Mouse (Mus musculus) hindbrain, embryonic 10.5 days (tissue): Measurements from ENCODE around the gene Gm10490. TPM values are rescaled to one million over a fixed set of nuclear protein-coding genes. Genes with fewer than 3 reads are reported as not detected.
"Not testable (repeated sequence)": the region's sequence is repeated elsewhere in the genome, so short reads cannot be mapped to it uniquely, and the experiment has no call there.

Experiments
- DNase-seq: peaks from one replicate; pipeline ENCODE4 v3.0.0-alpha.2; 2017; ENCODE audit warnings: low spot score
- H3K27ac ChIP-seq: fragments of 300-500 bp; sonication (generic); 2 replicates; pipeline ENCODE4 v1.5.1; 2016; ENCODE audit warnings: mild to moderate bottlenecking, moderate library complexity
- H3K27me3 ChIP-seq: fragments of 300-500 bp; sonication (generic); 2 replicates; pipeline ENCODE4 v1.6.1; 2016; ENCODE audit warnings: mild to moderate bottlenecking; ENCODE audit not compliant: poor library complexity, insufficient read depth, severe bottlenecking
- H3K36me3 ChIP-seq: fragments of 300-500 bp; sonication (generic); 2 replicates; pipeline ENCODE4 v1.6.1; 2016; ENCODE audit warnings: mild to moderate bottlenecking, moderate library complexity
- H3K4me1 ChIP-seq: fragments of 300-500 bp; sonication (generic); replicated peaks from 2 replicates; pipeline ENCODE4 v1.6.1; 2016; ENCODE audit warnings: mild to moderate bottlenecking
- H3K4me3 ChIP-seq: fragments of 300-500 bp; sonication (generic); 2 replicates; pipeline ENCODE4 v1.5.1; 2016; ENCODE audit warnings: mild to moderate bottlenecking, moderate library complexity
- H3K9me3 ChIP-seq: fragments of 300-500 bp; sonication (generic); 2 replicates; pipeline ENCODE4 v1.6.1; 2016; ENCODE audit warnings: mild to moderate bottlenecking, moderate library complexity
- WGBS: fragments of 180-500 bp; shearing (Covaris S2); methylation state at CpG from one replicate; pipeline ENCODE4 v1.1.7; 2016; 5-methylcytosine and 5-hydroxymethylcytosine counted together
- polyA plus RNA-seq: library from polyadenylated mRNA; unstranded; fragments of >200 nt; fragmentation: Nextera tagmentation; extraction: Ambion mirVana; gene quantifications from 2 replicates; pipeline ENCODE4 v1.2.1, GENCODE M21; 2016

Gene Gm10490
- polyA plus RNA-seq, 1 experiment from 2014 or later, result not detected

- WGBS, result 18% methylated on average over 62 of the region's 62 CpGs
- Histone ChIP-seq H3K27ac (peak within 1 kb of the TSS; percentile 89), H3K27me3 (no peaks in the 10 kb centered on the region), H3K9me3 (0 out of 2 replicates have a peak, but pooled peaks cover 8% of the 10 kb centered on the region), H3K4me1 (peaks cover 7% of the 10 kb centered on the region), H3K36me3 (peaks cover 30% of the 10 kb centered on the region), H3K4me3 (peak within 1 kb of the TSS; percentile 60)
- peak; percentile 87 for DNase-seq
Observed at GRCm38 (mm10) chrX:7898880-7899874, 10.2 kb upstream of the Gm10490 start, which contains the start of the genes Pqbp1 and Timm17b. TSS of gene Pqbp1 (minus strand) at chrX:7899269. TSS of gene Timm17b (plus strand) at chrX:7899357.

- no peak overlapping the region for H3K4me3 ChIP-seq
- no peak overlapping the region for H3K27ac ChIP-seq
- DNase-seq, result no peak
- H3K4me1 ChIP-seq, result no peaks in the 10 kb centered on the region
- H3K27me3 ChIP-seq, result no peaks in the 10 kb centered on the region
- H3K9me3 ChIP-seq, result no peaks in the 10 kb centered on the region
- H3K36me3 ChIP-seq, result peaks cover 34% of the 10 kb centered on the region
- 93% methylated on average over 5 of the region's 5 CpGs for WGBS
Observed at GRCm38 (mm10) chrX:7904441-7904840, 4.9 kb upstream of the Gm10490 start.

GRCm38 (mm10) chrX:7907735-7908134, 1.6 kb upstream of the Gm10490 start, which contains the start of gene Gm10491:
TSS of gene Gm10491 (minus strand) at chrX:7907835.
- no peaks in the 10 kb centered on the region for H3K9me3 ChIP-seq
- WGBS, result 87% methylated on average over 5 of the region's 5 CpGs
- no peaks in the 10 kb centered on the region for H3K27me3 ChIP-seq
- H3K36me3 ChIP-seq, result peaks cover 34% of the 10 kb centered on the region
- H3K4me1 ChIP-seq, result no peaks in the 10 kb centered on the region
- no peak for DNase-seq
- no peak within 1 kb of the TSS for H3K27ac ChIP-seq
- H3K4me3 ChIP-seq, result no peak within 1 kb of the TSS

- Histone ChIP-seq H3K4me1 (no peaks in the 10 kb centered on the region), H3K9me3 (no peaks in the 10 kb centered on the region), H3K27me3 (no peaks in the 10 kb centered on the region), H3K4me3 (no peak overlapping the region), H3K27ac (no peak overlapping the region), H3K36me3 (peaks cover 17% of the 10 kb centered on the region)
- no peak for DNase-seq
- WGBS, result 60% methylated on average over 6 of the region's 6 CpGs
Observed at GRCm38 (mm10) chrX:7910473-7910872, 1.1 kb downstream of the Gm10490 start.

- not testable (repeated sequence) for DNase-seq, H3K36me3 ChIP-seq, H3K4me3 ChIP-seq, H3K9me3 ChIP-seq, H3K27ac ChIP-seq
- Histone ChIP-seq H3K27me3 (peaks cover 14% of the 10 kb centered on the region), H3K4me1 (peaks cover 14% of the 10 kb centered on the region)
- WGBS, result 21% methylated on average over 3 of the region's 3 CpGs
Observed at GRCm38 (mm10) chrX:7915669-7916068, 6.3 kb downstream of the Gm10490 start.

- peaks cover 36% of the 10 kb centered on the region for H3K27me3 ChIP-seq
- not testable (repeated sequence) for H3K4me3 ChIP-seq, H3K9me3 ChIP-seq, H3K27ac ChIP-seq, H3K36me3 ChIP-seq, DNase-seq
- H3K4me1 ChIP-seq, result peaks cover 27% of the 10 kb centered on the region
- WGBS, result 74% methylated on average over 6 of the region's 6 CpGs
Observed at GRCm38 (mm10) chrX:7917960-7918359, 8.6 kb downstream of the Gm10490 start.

GRCm38 (mm10) chrX:7919601-7920383, 10.4 kb downstream of the Gm10490 start, which contains the start of gene Pcsk1n:
TSS of gene Pcsk1n (plus strand) at chrX:7919822.
- H3K27me3 ChIP-seq, result peaks cover 55% of the 10 kb centered on the region
- peaks cover 27% of the 10 kb centered on the region for H3K4me1 ChIP-seq
- DNase-seq, result peak; percentile 77
- 19% methylated on average over 38 of the region's 40 CpGs for WGBS
- H3K27ac ChIP-seq, result peak within 1 kb of the TSS; percentile 59
- peaks cover 10% of the 10 kb centered on the region; the same call in 1 of the 2 replicates for H3K9me3 ChIP-seq
- H3K4me3 ChIP-seq, result peak within 1 kb of the TSS; percentile 48
- H3K36me3 ChIP-seq, result no peaks in the 10 kb centered on the region

- Histone ChIP-seq H3K36me3 (no peaks in the 10 kb centered on the region), H3K27ac (peak overlapping the region; percentile 29; the same call in 1 of the 2 replicates), H3K9me3 (peaks cover 10% of the 10 kb centered on the region; the same call in 1 of the 2 replicates), H3K4me3 (peak overlapping the region; percentile 47), H3K27me3 (peaks cover 76% of the 10 kb centered on the region), H3K4me1 (peaks cover 27% of the 10 kb centered on the region)
- 17% methylated on average over 48 of the region's 48 CpGs for WGBS
- DNase-seq, result peak; percentile 44
Observed at GRCm38 (mm10) chrX:7922032-7922431, 12.7 kb downstream of the Gm10490 start.

- no peak overlapping the region for H3K4me3 ChIP-seq
- WGBS, result 73% methylated on average over 6 of the region's 6 CpGs
- peaks cover 22% of the 10 kb centered on the region for H3K36me3 ChIP-seq
- H3K9me3 ChIP-seq, result peaks cover 14% of the 10 kb centered on the region; the same call in 1 of the 2 replicates
- peaks cover 84% of the 10 kb centered on the region for H3K27me3 ChIP-seq
- no peak for DNase-seq
- H3K27ac ChIP-seq, result no peak overlapping the region
- H3K4me1 ChIP-seq, result peaks cover 20% of the 10 kb centered on the region; the same call in 1 of the 2 replicates
Observed at GRCm38 (mm10) chrX:7926266-7926665, 16.9 kb downstream of the Gm10490 start.

GRCm38 (mm10) chrX:7927116-7927515, 17.8 kb downstream of the Gm10490 start:
- Histone ChIP-seq H3K9me3 (peaks cover 14% of the 10 kb centered on the region; the same call in 1 of the 2 replicates), H3K4me1 (peaks cover 16% of the 10 kb centered on the region; the same call in 1 of the 2 replicates), H3K27me3 (peaks cover 76% of the 10 kb centered on the region), H3K36me3 (peaks cover 31% of the 10 kb centered on the region), H3K4me3 (no peak overlapping the region), H3K27ac (no peak overlapping the region)
- WGBS, result 23% methylated on average over 10 of the region's 10 CpGs
- DNase-seq, result no peak

- no peak within 1 kb of the TSS for H3K27ac ChIP-seq
- H3K4me3 ChIP-seq, result peak within 1 kb of the TSS; percentile 11; the same call in 1 of the 2 replicates
- 17% methylated on average over 19 of the region's 19 CpGs for WGBS
- peaks cover 8% of the 10 kb centered on the region; the same call in 1 of the 2 replicates for H3K9me3 ChIP-seq
- H3K36me3 ChIP-seq, result peaks cover 43% of the 10 kb centered on the region
- DNase-seq, result no peak
- H3K4me1 ChIP-seq, result 0 out of 2 replicates have a peak, but pooled peaks cover 7% of the 10 kb centered on the region
- peaks cover 63% of the 10 kb centered on the region for H3K27me3 ChIP-seq
Observed at GRCm38 (mm10) chrX:7928270-7928790, 19.0 kb downstream of the Gm10490 start, which contains the start of gene Eras. TSS of gene Eras (minus strand) at chrX:7928607.

GRCm38 (mm10) chrX:7936874-7937273, 27.5 kb downstream of the Gm10490 start:
- no peak for DNase-seq
- 50% methylated on average over 11 of the region's 11 CpGs for WGBS
- Histone ChIP-seq H3K36me3 (peaks cover 79% of the 10 kb centered on the region), H3K27me3 (no peaks in the 10 kb centered on the region), H3K4me3 (no peak overlapping the region), H3K4me1 (no peaks in the 10 kb centered on the region), H3K27ac (no peak overlapping the region), H3K9me3 (peaks cover 2% of the 10 kb centered on the region; the same call in 1 of the 2 replicates)
